Mouse (Mus musculus): ENCODE measurements at regions not wholly inside any gene's neighbourhood (a gene's known extent, or its start where the extent isn't known, plus 50 kb on each side); places are given as distances from the start of the nearest gene placed in this dataset.

GRCm38 (mm10) chr10:9310346-9310745, 364.7 kb downstream of the Samd5 start:
- no peak for DNase-seq (ENCODE audit: low spot score in 2 of 2)

- DNase-seq (ENCODE audit: low spot score in 2 of 2) = no peak
Measured at GRCm38 (mm10) chr10:9296055-9296454, 379.0 kb downstream of the Samd5 start.

- DNase-seq (ENCODE audit: low spot score in 2 of 2) = no peak
Measured at GRCm38 (mm10) chr10:9295269-9295668, 379.7 kb downstream of the Samd5 start.

GRCm38 (mm10) chr10:9294620-9295019, 380.4 kb downstream of the Samd5 start:
- no peak for DNase-seq (ENCODE audit: low spot score in 2 of 2)

GRCm38 (mm10) chr10:9291456-9292146, 383.4 kb downstream of the Samd5 start:
- DNase-seq (ENCODE audit: low spot score in 2 of 2) = no peak

GRCm38 (mm10) chr10:9272940-9273339, 387.1 kb upstream of the Sash1 start:
- DNase-seq (ENCODE audit: low spot score in 2 of 2) = no peak

GRCm38 (mm10) chr10:9272243-9272642, 386.4 kb upstream of the Sash1 start:
- peak in 1 of 2 experiments; percentile 32 for DNase-seq (ENCODE audit: low spot score in 2 of 2)

- no peak for DNase-seq (ENCODE audit: low spot score in 2 of 2)
Measured at GRCm38 (mm10) chr10:9265528-9265927, 379.7 kb upstream of the Sash1 start.

GRCm38 (mm10) chr10:9264309-9265000, 378.6 kb upstream of the Sash1 start:
- DNase-seq (ENCODE audit: low spot score in 2 of 2) = no peak

- no peak for DNase-seq (ENCODE audit: low spot score in 2 of 2)
Measured at GRCm38 (mm10) chr10:9258705-9259104, 372.8 kb upstream of the Sash1 start.

- DNase-seq (ENCODE audit: low spot score in 2 of 2) = no peak
Measured at GRCm38 (mm10) chr10:9252941-9253217, 367.0 kb upstream of the Sash1 start.

- DNase-seq (ENCODE audit: low spot score in 2 of 2) = no peak
Measured at GRCm38 (mm10) chr10:9252120-9252940, 366.5 kb upstream of the Sash1 start.

- DNase-seq (ENCODE audit: low spot score in 2 of 2) = no peak
Measured at GRCm38 (mm10) chr10:9243281-9243618, 357.4 kb upstream of the Sash1 start.

GRCm38 (mm10) chr10:9242596-9243280, 356.9 kb upstream of the Sash1 start:
- DNase-seq (ENCODE audit: low spot score in 2 of 2) = no peak

- DNase-seq (ENCODE audit: low spot score in 2 of 2) = peak; percentile 34 to 59
Measured at GRCm38 (mm10) chr10:9239956-9240355, 354.1 kb upstream of the Sash1 start.

- DNase-seq (ENCODE audit: low spot score in 2 of 2) = no peak
Measured at GRCm38 (mm10) chr10:9231751-9232150, 345.9 kb upstream of the Sash1 start.

GRCm38 (mm10) chr10:9229116-9229515, 343.2 kb upstream of the Sash1 start:
- peak in 1 of 2 experiments; percentile 35 for DNase-seq (ENCODE audit: low spot score in 2 of 2)

GRCm38 (mm10) chr10:9227361-9227760, 341.5 kb upstream of the Sash1 start:
- no peak for DNase-seq (ENCODE audit: low spot score in 2 of 2)

GRCm38 (mm10) chr10:9210646-9211045, 324.8 kb upstream of the Sash1 start:
- DNase-seq (ENCODE audit: low spot score in 2 of 2) = no peak

- DNase-seq (ENCODE audit: low spot score in 2 of 2) = peak; percentile 75 to 90
Measured at GRCm38 (mm10) chr10:9204096-9204495, 318.2 kb upstream of the Sash1 start.

- no peak for DNase-seq (ENCODE audit: low spot score in 2 of 2)
Measured at GRCm38 (mm10) chr10:9203323-9203722, 317.5 kb upstream of the Sash1 start.

GRCm38 (mm10) chr10:9202922-9203321, 317.1 kb upstream of the Sash1 start:
- DNase-seq (ENCODE audit: low spot score in 2 of 2) = no peak
